Mouse (Mus musculus) lung, postnatal 14 days (tissue): ENCODE data around the gene Pou3f1.
A peak's percentile ranks its signal among the peaks of the same experiment; 100 is the strongest.

Experiments used
- DNase-seq: peaks from one replicate; pipeline ENCODE4 v3.0.0; 2021

Pou3f1 gene

DNA sequence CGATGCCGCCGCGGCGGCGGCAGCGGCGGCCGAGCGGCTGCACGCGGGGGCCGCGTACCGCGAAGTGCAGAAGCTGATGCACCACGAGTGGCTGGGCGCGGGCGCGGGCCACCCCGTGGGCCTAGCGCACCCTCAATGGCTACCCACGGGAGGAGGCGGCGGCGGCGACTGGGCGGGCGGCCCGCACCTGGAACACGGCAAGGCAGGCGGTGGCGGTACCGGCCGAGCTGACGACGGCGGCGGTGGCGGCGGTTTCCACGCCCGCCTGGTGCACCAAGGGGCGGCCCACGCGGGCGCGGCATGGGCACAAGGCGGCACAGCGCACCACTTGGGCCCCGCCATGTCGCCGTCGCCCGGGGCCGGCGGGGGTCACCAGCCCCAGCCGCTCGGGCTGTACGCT, 1.2 kb downstream of the Pou3f1 start:
- DNase-seq, result no peak

GRCm38 (mm10) chr4:124658412-124658851, 1.8 kb downstream of the Pou3f1 start:
- DNase-seq, result no peak

DNA sequence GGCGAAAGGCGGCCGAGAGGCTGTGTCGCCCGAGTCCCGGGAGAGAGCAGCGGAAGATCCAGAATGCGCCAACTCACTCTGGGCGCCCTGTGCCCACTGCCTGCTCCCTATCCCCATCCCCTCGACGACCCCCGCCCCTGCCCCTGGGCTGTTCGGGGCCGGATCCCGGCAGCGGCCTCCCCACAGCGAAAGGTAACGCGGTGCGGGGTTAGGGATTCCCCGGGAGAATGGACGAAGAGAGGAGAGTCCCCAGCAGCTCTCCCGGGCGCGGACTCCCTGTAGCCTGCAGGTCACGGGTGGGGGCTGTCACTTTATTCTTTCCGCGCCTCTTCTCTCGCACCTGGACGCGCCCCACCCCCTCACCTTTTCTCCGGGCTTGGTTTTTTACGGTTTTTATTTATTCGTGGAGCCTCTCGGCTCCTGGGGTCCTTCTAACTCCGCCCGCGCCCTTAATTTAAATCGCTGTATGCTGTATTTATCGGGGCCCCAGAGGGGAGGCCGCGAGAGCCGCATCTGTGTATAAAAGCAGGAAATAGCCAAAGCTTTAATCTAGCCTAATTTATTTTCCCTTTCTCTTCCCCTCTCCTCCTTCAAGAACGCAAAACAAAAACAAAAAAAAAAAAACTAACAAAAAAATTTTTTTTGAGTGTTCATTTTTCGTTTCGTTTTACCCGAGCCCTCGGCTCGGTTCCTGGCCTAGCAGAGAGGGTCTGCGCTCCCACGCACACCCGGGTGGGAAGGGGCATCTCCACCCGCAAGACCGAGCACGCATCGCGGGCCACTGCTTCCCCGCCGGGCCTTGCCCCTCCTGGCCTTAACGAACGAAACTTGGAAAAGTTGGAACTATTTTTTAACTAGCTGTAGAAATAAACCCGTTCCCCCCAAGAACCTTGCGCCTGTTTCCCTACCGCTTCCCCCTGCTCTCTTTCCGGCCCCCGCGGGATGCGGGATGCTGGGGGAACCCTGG, 2.9 kb downstream of the Pou3f1 start:
- no peak for DNase-seq

- DNase-seq, result no peak
Observed at GRCm38 (mm10) chr4:124660603-124661002, 4.0 kb downstream of the Pou3f1 start.

GRCm38 (mm10) chr4:124663034-124663433, 6.4 kb downstream of the Pou3f1 start:
- DNase-seq, result no peak

DNA sequence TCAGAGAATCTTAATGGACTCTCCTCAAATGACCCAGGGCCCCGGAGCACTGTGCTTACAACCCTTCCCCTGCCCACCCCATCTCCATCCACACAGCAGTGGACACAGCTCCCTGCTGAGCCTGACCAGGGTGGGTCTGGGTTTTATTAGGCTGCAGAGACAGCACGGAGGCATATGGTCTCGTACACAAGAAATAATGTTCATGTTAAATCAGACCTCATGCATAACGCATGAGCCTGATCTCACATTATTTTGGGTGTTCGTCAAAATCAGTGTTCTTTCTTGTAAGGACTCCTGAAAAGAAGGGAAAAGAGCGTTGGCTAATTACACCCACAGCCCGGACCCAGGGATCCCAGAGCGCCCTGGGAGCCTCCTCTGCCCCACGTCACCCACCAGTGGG, 7.6 kb downstream of the Pou3f1 start:
- DNase-seq, result no peak

DNA sequence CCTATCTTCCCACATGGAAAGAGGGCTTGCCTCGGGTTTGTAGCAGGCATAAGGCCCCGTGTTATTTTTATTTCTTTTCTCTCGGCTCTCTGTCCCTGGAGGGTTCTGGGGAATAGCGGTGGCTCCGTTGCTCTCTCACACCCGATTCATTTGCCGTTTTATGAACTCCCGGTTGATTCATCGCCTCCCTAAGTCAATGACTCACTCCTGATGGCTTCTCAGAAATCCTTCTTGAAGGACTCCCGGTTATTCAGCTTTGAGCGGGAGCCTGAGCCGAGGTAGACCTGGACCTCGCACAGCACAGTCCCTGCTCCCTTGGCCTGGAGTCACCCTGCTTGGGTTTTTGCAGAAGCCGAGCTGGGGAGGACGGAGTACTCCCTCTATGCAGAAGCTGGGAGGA, 8.0 kb downstream of the Pou3f1 start:
- no peak for DNase-seq

DNA sequence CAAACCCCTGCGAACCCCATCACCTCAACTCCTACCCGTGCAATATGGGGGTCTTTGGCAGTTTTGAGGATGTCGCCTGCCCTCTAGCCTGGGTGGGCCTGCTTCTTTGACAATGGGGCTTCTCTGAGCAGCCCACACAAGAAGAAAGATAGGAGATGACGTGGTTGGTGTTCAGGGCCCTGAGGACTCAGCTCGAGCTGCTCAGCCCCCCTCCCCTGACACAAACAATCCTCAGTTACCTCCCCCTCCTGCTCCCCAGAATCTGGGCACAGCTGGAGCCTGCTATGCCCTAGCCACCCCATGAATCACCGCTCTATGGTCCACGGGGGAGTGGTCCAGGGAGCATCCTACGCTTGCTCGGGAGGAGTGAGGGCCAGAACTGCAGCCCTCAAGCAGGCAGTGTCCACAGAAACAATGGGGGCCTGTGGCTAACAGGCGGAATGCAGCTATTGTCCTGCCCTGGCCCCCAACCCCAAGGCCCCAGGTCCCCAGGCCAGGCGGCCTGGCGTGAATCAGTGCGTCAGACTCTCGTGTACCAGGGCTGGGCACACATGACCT, 10.9 kb downstream of the Pou3f1 start:
- no peak for DNase-seq

GRCm38 (mm10) chr4:124668078-124668477, 11.5 kb downstream of the Pou3f1 start:
- DNase-seq, result no peak

- no peak for DNase-seq
Observed at GRCm38 (mm10) chr4:124670232-124670631, 13.6 kb downstream of the Pou3f1 start.

DNA sequence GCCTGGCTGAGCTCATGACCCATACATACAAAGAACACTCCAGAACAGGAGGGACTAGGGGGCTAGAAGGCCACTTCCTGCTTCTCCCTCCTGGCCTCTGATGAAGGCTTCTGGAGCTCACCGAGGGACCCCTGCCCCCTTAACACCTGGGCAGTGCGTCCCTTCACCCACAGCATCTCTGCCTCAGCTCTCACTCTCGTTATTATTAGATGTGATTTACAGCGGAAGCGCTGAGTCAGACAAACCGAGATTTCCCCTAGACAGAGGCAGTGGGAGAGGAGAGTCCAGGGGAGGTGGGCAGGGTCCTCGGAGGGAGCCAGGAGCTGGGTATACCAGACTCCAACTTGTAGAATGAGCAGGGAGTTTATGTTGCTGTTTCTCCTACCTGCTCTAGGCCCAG, 15.0 kb downstream of the Pou3f1 start:
- DNase-seq, result no peak

DNA sequence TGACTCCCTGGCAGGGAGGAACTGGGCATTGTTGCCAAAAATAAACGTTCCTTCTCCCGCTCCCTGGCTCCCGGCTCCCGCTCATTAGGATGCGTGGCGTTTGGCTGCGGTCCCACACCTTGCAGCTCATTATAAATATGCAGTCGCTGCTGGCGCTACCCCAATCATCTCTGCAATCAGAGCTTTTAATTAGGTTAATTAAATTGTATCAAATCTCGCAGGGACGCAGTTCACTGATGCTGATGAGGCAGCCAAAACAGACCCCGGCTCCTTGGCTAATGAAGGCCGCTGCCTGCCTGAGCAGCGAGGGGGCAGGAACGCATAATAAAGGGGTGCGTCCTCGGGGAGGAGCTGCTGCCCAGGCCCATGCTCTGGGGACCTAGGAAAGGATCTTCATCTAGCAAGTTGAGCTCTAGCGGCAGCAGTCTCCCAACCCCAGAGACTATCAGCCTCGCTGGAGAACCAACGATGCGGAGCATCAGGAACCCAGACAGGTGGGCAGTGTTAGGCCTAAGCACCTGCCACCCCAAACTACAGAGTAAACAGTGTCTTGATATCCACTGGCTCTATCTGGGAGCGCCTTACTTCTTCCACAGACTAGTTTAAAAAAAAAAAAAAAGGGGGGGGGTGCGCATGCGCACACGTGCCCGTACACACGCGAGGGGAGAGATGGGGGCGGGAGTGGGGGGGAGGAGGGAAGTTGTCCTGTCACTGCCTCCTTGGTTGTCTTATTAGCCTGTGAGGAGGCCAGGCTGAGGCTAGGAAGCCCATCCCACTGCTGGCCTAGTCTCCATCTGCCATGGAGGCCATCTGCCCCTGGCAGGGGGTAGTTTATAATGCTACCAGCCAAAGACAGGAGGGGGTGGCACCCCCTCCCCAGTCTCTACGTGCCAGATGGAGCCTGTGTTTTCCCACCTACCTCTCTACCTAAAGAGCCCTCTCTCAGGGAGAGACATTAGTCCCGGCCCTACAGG, 16.0 kb downstream of the Pou3f1 start:
- no peak for DNase-seq

GRCm38 (mm10) chr4:124674334-124675032, 17.9 kb downstream of the Pou3f1 start:
- no peak for DNase-seq

DNA sequence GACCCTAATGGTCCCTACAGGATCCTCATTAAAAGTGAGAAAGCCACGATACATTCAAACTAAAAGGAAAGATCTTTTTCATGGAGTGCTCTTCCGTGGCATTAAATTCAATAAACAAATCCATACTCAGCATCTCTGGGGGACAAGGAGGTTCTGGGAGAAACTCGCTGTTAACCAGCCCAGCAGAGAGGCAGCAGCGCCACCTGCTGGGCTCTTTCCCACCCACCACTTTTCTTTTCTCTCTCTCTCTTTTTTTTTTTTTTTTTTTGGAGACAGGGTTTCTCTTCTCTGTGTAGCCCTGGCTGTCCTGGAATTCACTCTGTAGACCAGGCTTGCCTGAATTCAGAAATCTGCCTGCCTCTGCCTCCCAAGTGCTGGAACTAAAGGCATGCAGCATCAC, 18.4 kb downstream of the Pou3f1 start:
- DNase-seq, result peak; percentile 66

- no peak for DNase-seq
Observed at GRCm38 (mm10) chr4:124675958-124676357, 19.4 kb downstream of the Pou3f1 start.

DNA sequence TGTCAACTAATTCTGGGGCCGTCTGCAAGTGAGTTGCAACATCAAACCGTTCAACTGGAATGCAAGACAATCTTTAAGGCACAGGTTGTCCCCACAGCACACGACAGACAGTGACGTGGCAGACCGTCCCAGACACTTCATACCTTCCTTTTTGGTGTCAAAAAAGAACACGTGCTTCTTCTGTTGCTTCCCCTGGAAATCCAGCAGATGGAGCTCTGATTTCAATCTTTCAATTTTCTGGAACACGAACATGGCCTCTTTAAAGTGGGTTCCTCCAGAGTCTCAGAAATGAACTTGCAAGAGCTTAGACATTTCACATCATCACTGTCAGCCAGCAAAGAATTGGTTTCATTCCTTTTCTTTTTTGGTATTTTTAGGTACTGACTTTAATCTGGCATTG, 25.7 kb downstream of the Pou3f1 start:
- no peak for DNase-seq

GRCm38 (mm10) chr4:124683474-124683873, 26.9 kb downstream of the Pou3f1 start:
- DNase-seq, result no peak

DNA sequence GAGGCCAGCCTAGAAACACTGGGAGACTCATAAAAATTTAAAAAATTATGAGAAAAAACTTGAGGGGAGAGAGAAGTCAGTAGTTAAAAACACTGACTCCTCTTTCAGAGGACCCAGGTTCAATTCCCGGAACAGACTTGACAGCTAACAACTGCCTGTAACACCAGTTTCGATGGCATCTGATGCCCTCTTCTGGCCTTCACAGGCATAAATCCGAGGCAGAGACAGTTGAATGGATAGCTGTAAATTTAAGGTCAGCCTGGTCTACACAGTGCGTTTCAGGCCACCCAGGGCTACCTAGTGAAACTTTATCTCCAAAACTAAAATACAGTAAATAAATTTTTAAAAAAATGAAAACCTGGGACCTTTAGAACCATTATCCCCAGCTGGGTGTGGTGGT, 28.4 kb downstream of the Pou3f1 start:
- DNase-seq, result no peak

- no peak for DNase-seq
Observed at GRCm38 (mm10) chr4:124685453-124685852, 28.8 kb downstream of the Pou3f1 start.

DNA sequence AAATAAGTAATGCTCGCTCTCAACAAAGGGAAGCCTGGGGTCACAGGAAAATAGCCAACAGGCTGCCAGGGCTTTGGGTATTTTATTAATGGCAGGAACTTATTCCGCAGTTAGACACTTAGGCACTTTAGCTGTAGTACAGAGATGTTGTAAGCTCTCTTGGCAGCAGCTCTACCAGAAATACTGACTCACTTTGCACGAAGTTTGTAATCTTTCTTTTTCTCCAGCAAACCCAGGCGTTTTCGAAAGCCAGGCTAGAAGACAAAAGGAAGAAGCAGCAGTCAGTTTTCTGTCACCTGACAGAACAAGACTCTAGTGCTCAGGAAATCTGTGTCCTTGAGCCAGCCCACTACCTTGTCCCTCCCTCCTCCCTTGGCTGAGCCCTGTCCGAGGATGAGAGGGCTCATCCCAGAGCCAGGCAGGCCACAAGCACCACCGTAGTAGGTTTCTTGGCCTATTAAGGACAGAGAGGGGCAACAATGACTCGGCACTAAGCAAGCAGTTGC, 29.3 kb downstream of the Pou3f1 start:
- no peak for DNase-seq

DNA sequence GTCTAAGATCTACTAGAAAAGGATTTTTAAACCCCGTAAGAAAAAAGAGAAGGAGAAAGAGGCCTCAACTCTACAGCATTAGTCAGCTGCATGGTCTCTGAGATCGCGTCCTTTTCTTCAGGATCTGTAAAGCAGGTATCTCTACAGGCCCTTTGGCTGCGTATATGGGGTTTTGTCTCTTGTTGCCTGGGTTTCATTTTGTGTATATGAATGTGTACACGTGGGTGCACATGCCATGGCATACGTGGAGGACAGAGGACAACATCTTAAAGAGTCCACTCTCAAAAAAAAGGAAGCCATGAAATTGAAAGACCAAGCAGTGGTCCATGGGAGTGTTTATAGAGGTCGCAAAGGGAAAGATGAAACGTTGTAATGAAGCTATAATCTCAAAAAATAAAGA, 34.8 kb downstream of the Pou3f1 start:
- no peak for DNase-seq

GRCm38 (mm10) chr4:124692416-124692861, 35.8 kb downstream of the Pou3f1 start:
- no peak for DNase-seq
